Mouse (Mus musculus) heart, embryonic 11.5 days (tissue): ENCODE data around the gene Fabp2. TPM values are rescaled to one million over a fixed set of nuclear protein-coding genes. Genes with fewer than 3 reads are reported as not detected.

Experiments used
- ATAC-seq: fragments of 200-750 bp; cut with Nextera tagmentation; replicated peaks from 2 replicates; pipeline ENCODE4 v1.8.0; 2017; ENCODE audit warnings: moderate library complexity; ENCODE audit not compliant: insufficient number of reproducible peaks, low FRiP score, low TSS enrichment
- H3K27ac ChIP-seq: fragments of 300-500 bp; sonication (generic); 2 replicates; pipeline ENCODE4 v1.5.1; 2014; ENCODE audit warnings: mild to moderate bottlenecking, low read depth, low read length
- H3K27me3 ChIP-seq: fragments of 300-500 bp; sonication (generic); 2 replicates; pipeline ENCODE4 v1.6.1; 2014; ENCODE audit warnings: mild to moderate bottlenecking, low read length, mixed read lengths; ENCODE audit not compliant: control insufficient read depth, insufficient read depth
- H3K36me3 ChIP-seq: fragments of 300-500 bp; sonication (generic); 2 replicates; pipeline ENCODE4 v1.6.1; 2014; ENCODE audit warnings: mild to moderate bottlenecking, low read length, moderate library complexity, mixed read lengths; ENCODE audit not compliant: control insufficient read depth, insufficient read depth
- H3K4me1 ChIP-seq: fragments of 300-500 bp; sonication (generic); 2 replicates; pipeline ENCODE4 v1.6.1; 2014; ENCODE audit warnings: low read length; ENCODE audit not compliant: control insufficient read depth, insufficient read depth
- H3K4me2 ChIP-seq: fragments of 300-500 bp; sonication (generic); 2 replicates; pipeline ENCODE4 v1.6.1; 2014; ENCODE audit warnings: mild to moderate bottlenecking, moderate library complexity
- H3K4me3 ChIP-seq: fragments of 300-500 bp; sonication (generic); 2 replicates; pipeline ENCODE4 v1.5.1; 2014; ENCODE audit warnings: low read depth, low read length
- H3K9ac ChIP-seq: fragments of 300-500 bp; sonication (generic); 2 replicates; pipeline ENCODE4 v1.6.1; 2014; ENCODE audit warnings: mild to moderate bottlenecking, low read depth, low read length, moderate library complexity
- H3K9me3 ChIP-seq: fragments of 300-500 bp; sonication (generic); replicated peaks from 2 replicates; pipeline ENCODE4 v1.6.1; 2016; ENCODE audit warnings: low read length; ENCODE audit not compliant: control insufficient read depth
- WGBS: fragments of 180-500 bp; shearing (Covaris S2); extraction: QIAGEN DNeasy Blood & Tissue Kit; methylation state at CpG from one replicate; pipeline ENCODE4 v1.1.7; 2014; ENCODE audit not compliant: insufficient replicate concordance; 5-methylcytosine and 5-hydroxymethylcytosine counted together
- polyA plus RNA-seq: library from polyadenylated mRNA; unstranded; fragments of >200 nt; fragmentation: Nextera tagmentation; extraction: Ambion mirVana; gene quantifications from 2 replicates; pipeline ENCODE4 v1.2.1, GENCODE M21; 2014

Gene Fabp2
- 0.27 and 0.31 TPM in 2 replicates for polyA plus RNA-seq

GRCm38 (mm10) chr3:122894772-122895171 is at the start of gene Fabp2:
Gene Fabp2, plus strand, starts transcription at chr3:122895072.
- Histone ChIP-seq H3K4me2 (no peak within 1 kb of the TSS), H3K9ac (no peak within 1 kb of the TSS), H3K27ac (no peak within 1 kb of the TSS), H3K4me3 (no peak within 1 kb of the TSS), H3K36me3 (no peaks in the 10 kb centered on the region), H3K9me3 (no peaks in the 10 kb centered on the region), H3K27me3 (no peaks in the 10 kb centered on the region), H3K4me1 (no peaks in the 10 kb centered on the region)
- WGBS = 88% methylated on average over 3 of the region's 3 CpGs
- no peak for ATAC-seq

- Histone ChIP-seq H3K36me3 (0 out of 2 replicates have a peak, but pooled peaks cover 3% of the 10 kb centered on the region), H3K4me3 (no peak overlapping the region), H3K27me3 (no peaks in the 10 kb centered on the region), H3K27ac (no peak overlapping the region), H3K9ac (no peak overlapping the region), H3K9me3 (no peaks in the 10 kb centered on the region), H3K4me2 (no peak overlapping the region), H3K4me1 (no peaks in the 10 kb centered on the region)
- no peak for ATAC-seq
- 55% methylated on average over 5 of the region's 5 CpGs for WGBS
Measured at GRCm38 (mm10) chr3:122848410-122849034, 46.4 kb upstream of the Fabp2 start.

GRCm38 (mm10) chr3:122855149-122855548 is 39.7 kb upstream of the Fabp2 start:
- H3K4me2 ChIP-seq = no peak overlapping the region

GRCm38 (mm10) chr3:122859829-122860228 is 35.0 kb upstream of the Fabp2 start:
- Histone ChIP-seq H3K36me3 (no peaks in the 10 kb centered on the region), H3K4me3 (no peak overlapping the region), H3K4me2 (no peak overlapping the region), H3K27ac (no peak overlapping the region), H3K9ac (no peak overlapping the region), H3K4me1 (no peaks in the 10 kb centered on the region), H3K27me3 (no peaks in the 10 kb centered on the region), H3K9me3 (no peaks in the 10 kb centered on the region)
- 73% methylated on average over 2 of the region's 2 CpGs for WGBS
- no peak for ATAC-seq

More at GRCm38 (mm10) chr3:122855149-122855548, 39.7 kb upstream of the Fabp2 start:
- H3K36me3 ChIP-seq = no peaks in the 10 kb centered on the region
- 49% methylated on average over 11 of the region's 11 CpGs for WGBS
- no peaks in the 10 kb centered on the region for H3K27me3 ChIP-seq
- no peaks in the 10 kb centered on the region for H3K4me1 ChIP-seq
- no peak overlapping the region for H3K4me3 ChIP-seq
- ATAC-seq = no peak
- H3K9me3 ChIP-seq = no peaks in the 10 kb centered on the region
- no peak overlapping the region for H3K27ac ChIP-seq
- no peak overlapping the region for H3K9ac ChIP-seq

GRCm38 (mm10) chr3:122860573-122861498 is 34.0 kb upstream of the Fabp2 start:
- no peaks in the 10 kb centered on the region for H3K27me3 ChIP-seq
- no peaks in the 10 kb centered on the region for H3K4me1 ChIP-seq
- 82% methylated on average over 12 of the region's 12 CpGs for WGBS
- ATAC-seq = no peak
- H3K4me3 ChIP-seq = no peak overlapping the region
- H3K9ac ChIP-seq = no peak overlapping the region
- H3K36me3 ChIP-seq = no peaks in the 10 kb centered on the region
- no peaks in the 10 kb centered on the region for H3K9me3 ChIP-seq
- no peak overlapping the region for H3K4me2 ChIP-seq
- H3K27ac ChIP-seq = no peak overlapping the region

- WGBS = 81% methylated on average over 4 of the region's 4 CpGs
- no peak overlapping the region for H3K9ac ChIP-seq
- H3K4me2 ChIP-seq = no peak overlapping the region
- H3K27ac ChIP-seq = no peak overlapping the region
- H3K9me3 ChIP-seq = no peaks in the 10 kb centered on the region
- no peaks in the 10 kb centered on the region for H3K27me3 ChIP-seq
- no peaks in the 10 kb centered on the region for H3K4me1 ChIP-seq
- no peaks in the 10 kb centered on the region for H3K36me3 ChIP-seq
- no peak for ATAC-seq
- H3K4me3 ChIP-seq = no peak overlapping the region
Measured at GRCm38 (mm10) chr3:122865092-122865491, 29.8 kb upstream of the Fabp2 start.

- Histone ChIP-seq H3K4me1 (no peaks in the 10 kb centered on the region), H3K9ac (no peak overlapping the region), H3K4me2 (no peak overlapping the region), H3K36me3 (no peaks in the 10 kb centered on the region), H3K9me3 (no peaks in the 10 kb centered on the region), H3K27me3 (no peaks in the 10 kb centered on the region), H3K4me3 (no peak overlapping the region), H3K27ac (no peak overlapping the region)
- ATAC-seq = no peak
- 89% methylated on average over 1 of the region's 1 CpGs for WGBS
Measured at GRCm38 (mm10) chr3:122868270-122868669, 26.6 kb upstream of the Fabp2 start.

- no peak overlapping the region for H3K4me3 ChIP-seq
- no peaks in the 10 kb centered on the region for H3K27me3 ChIP-seq
- no peak overlapping the region for H3K27ac ChIP-seq
- H3K4me2 ChIP-seq = no peak overlapping the region
- no peaks in the 10 kb centered on the region for H3K9me3 ChIP-seq
- H3K36me3 ChIP-seq = no peaks in the 10 kb centered on the region
- ATAC-seq = no peak
- H3K9ac ChIP-seq = no peak overlapping the region
- no peaks in the 10 kb centered on the region for H3K4me1 ChIP-seq
- 81% methylated on average over 1 of the region's 1 CpGs for WGBS
Measured at GRCm38 (mm10) chr3:122871596-122871995, 23.3 kb upstream of the Fabp2 start.
